Mouse (Mus musculus) MEL (cell line): ENCODE measurements at regions not wholly inside any gene's neighbourhood (a gene's known extent, or its start where the extent isn't known, plus 50 kb on each side); places are given as distances from the start of the nearest gene placed in this dataset.

Experiments used
- CTCF ChIP-seq, 3 experiments: IDR thresholded peaks in 2 of 3; conservative IDR thresholded peaks in 1 of 3; 2 replicates each; pipeline ENCODE4 v1.5.1; 2011 to 2012; ENCODE audit warnings: low read length in 3 of 3, low read depth in 2 of 3, mild to moderate bottlenecking in 2 of 3, improper control_type of control experiment in 1 of 3, inconsistent platforms in 1 of 3, mixed read lengths in 1 of 3, moderate library complexity in 1 of 3; ENCODE audit not compliant: control insufficient read depth in 1 of 3, insufficient read depth in 1 of 3, poor library complexity in 1 of 3, severe bottlenecking in 1 of 3
- EP300 ChIP-seq, 2 experiments: IDR thresholded peaks; 2 replicates each; pipeline ENCODE4 v1.6.1; 2011; ENCODE audit warnings: improper control_type of control experiment in 2 of 2, low read length in 2 of 2, low read depth in 1 of 2, mild to moderate bottlenecking in 1 of 2
- KAT2A ChIP-seq: conservative IDR thresholded peaks from 2 replicates; pipeline ENCODE4 v1.6.1; 2012; ENCODE audit warnings: low read depth, low read length, improper control_type of control experiment, inconsistent platforms
- MAX ChIP-seq: IDR thresholded peaks from 2 replicates; pipeline ENCODE4 v1.6.1; 2011; ENCODE audit warnings: low read length, improper control_type of control experiment
- POLR2A ChIP-seq, 2 experiments: IDR thresholded peaks; 2 replicates each; pipeline ENCODE4 v1.6.1; 2011 to 2012; ENCODE audit warnings: low read length in 2 of 2, mild to moderate bottlenecking in 2 of 2, control low read depth in 1 of 2, improper control_type of control experiment in 1 of 2, low read depth in 1 of 2, moderate library complexity in 1 of 2; ENCODE audit not compliant: control insufficient read depth in 1 of 2, insufficient read depth in 1 of 2, poor library complexity in 1 of 2
- TCF12 ChIP-seq: IDR thresholded peaks from 2 replicates; pipeline ENCODE4 v1.6.1; 2014; ENCODE audit warnings: low read depth, mild to moderate bottlenecking, inconsistent platforms, low read length, improper control_type of control experiment, moderate library complexity
- USF2 ChIP-seq, 2 experiments: IDR thresholded peaks; 2 replicates each; pipeline ENCODE4 v1.6.1; 2011 to 2012; ENCODE audit warnings: improper control_type of control experiment in 2 of 2, low read length in 2 of 2, borderline replicate concordance in 1 of 2, inconsistent platforms in 1 of 2, low read depth in 1 of 2, mild to moderate bottlenecking in 1 of 2; ENCODE audit not compliant: insufficient read depth in 1 of 2

GRCm38 (mm10) chr1:81912607-81913006 lies 320.3 kb upstream of the Gm9747 start:
- TF ChIP-seq POLR2A (IDR thresholded peaks at IDR 0.05; ENCODE audit: control insufficient read depth in 1 of 2, insufficient read depth in 1 of 2, low read depth in 1 of 2, low read length in 2 of 2, poor library complexity in 1 of 2), result no peak
- TF ChIP-seq MAX, result no peak
- TF ChIP-seq KAT2A, result no peak
- no peak for TF ChIP-seq USF2 (IDR thresholded peaks at IDR 0.05; ENCODE audit: borderline replicate concordance in 1 of 2, insufficient read depth in 1 of 2, low read depth in 1 of 2, low read length in 2 of 2)
- TF ChIP-seq EP300 (IDR thresholded peaks at IDR 0.05; ENCODE audit: low read depth in 1 of 2, low read length in 2 of 2), result no peak
- no peak for TF ChIP-seq CTCF (IDR thresholded peaks at IDR 0.05 in 2 of 3, conservative IDR thresholded peaks at IDR 0.05 in 1 of 3; ENCODE audit: control insufficient read depth in 1 of 3, insufficient read depth in 1 of 3, low read depth in 2 of 3, low read length in 3 of 3, poor library complexity in 1 of 3, severe bottlenecking in 1 of 3)
- TF ChIP-seq TCF12, result no peak
